Comparison of ENCODE assay signal across 8 mouse cellular contexts in genomic region chr5:43360298-43360697, GRCm38 (mm10).
DNase-seq lines count a peak whose midpoint lies in the region; ATAC-seq and TF ChIP-seq lines count a peak whose summit lies in the region.

No protein-coding gene starts in this region.

- H3K4me1 ChIP-seq in hindbrain, embryonic 10.5 days (replicated peaks): peaks cover 6% of the 10 kb centered on the region
- H3K4me1 ChIP-seq in hindbrain, embryonic 12.5 days: peaks cover 5% of the 10 kb centered on the region
- no peaks in the 10 kb centered on the region for H3K4me1 ChIP-seq in lung, postnatal 0 days (ENCODE audit: insufficient read depth, low read depth, low read length)
- H3K4me1 ChIP-seq in forebrain, embryonic 10.5 days: peaks cover 9% of the 10 kb centered on the region

- TF ChIP-seq CTCF in lung, postnatal 0 days (IDR thresholded peaks at IDR 0.05): peak; percentile 81

- H3K27ac ChIP-seq in hindbrain, embryonic 10.5 days: no peak overlapping the region
- H3K27ac ChIP-seq in hindbrain, embryonic 12.5 days: no peak overlapping the region
- no peak overlapping the region for H3K27ac ChIP-seq in lung, postnatal 0 days (ENCODE audit: low read length)
- H3K27ac ChIP-seq in forebrain, embryonic 10.5 days: no peak overlapping the region

- peak; percentile 23 for DNase-seq in hindbrain, embryonic 10.5 days (ENCODE audit: low spot score)
- DNase-seq in urinary bladder, postnatal 14 days (ENCODE audit: low spot score): peak; percentile 43
- DNase-seq in urinary bladder, adult 18-20 months (ENCODE audit: low spot score in 2 of 2): no peak
- DNase-seq in lung, postnatal 0 days (ENCODE audit: low spot score): peak; percentile 80
- DNase-seq in spleen, adult 18-20 months: no peak
- DNase-seq in forebrain, embryonic 10.5 days (ENCODE audit: extremely low spot score, low spot score): no peak

- TF ChIP-seq EP300 in lung, postnatal 0 days (IDR thresholded peaks at IDR 0.05): no peak

- no peak for ATAC-seq in hindbrain, embryonic 12.5 days (ENCODE audit: low FRiP score)
- peak; percentile 72 for ATAC-seq in common myeloid progenitor, adult 5-6 weeks (replicated peaks; ENCODE audit: low read depth, poor library complexity, severe bottlenecking)
- no peak for ATAC-seq in lung, postnatal 0 days

- H3K9me3 ChIP-seq in hindbrain, embryonic 10.5 days: no peaks in the 10 kb centered on the region
- H3K9me3 ChIP-seq in hindbrain, embryonic 12.5 days (replicated peaks): no peaks in the 10 kb centered on the region
- H3K9me3 ChIP-seq in lung, postnatal 0 days (ENCODE audit: low read length): no peaks in the 10 kb centered on the region
- no peaks in the 10 kb centered on the region for H3K9me3 ChIP-seq in forebrain, embryonic 10.5 days

- no peak overlapping the region for H3K4me3 ChIP-seq in hindbrain, embryonic 10.5 days
- no peak overlapping the region for H3K4me3 ChIP-seq in hindbrain, embryonic 12.5 days
- H3K4me3 ChIP-seq in lung, postnatal 0 days (ENCODE audit: low read depth, low read length): no peak overlapping the region
- no peak overlapping the region for H3K4me3 ChIP-seq in forebrain, embryonic 10.5 days

- H3K27me3 ChIP-seq in hindbrain, embryonic 10.5 days (ENCODE audit: insufficient read depth, poor library complexity, severe bottlenecking): no peaks in the 10 kb centered on the region
- no peaks in the 10 kb centered on the region for H3K27me3 ChIP-seq in hindbrain, embryonic 12.5 days
- H3K27me3 ChIP-seq in lung, postnatal 0 days (replicated peaks; ENCODE audit: insufficient read depth, low read length): no peaks in the 10 kb centered on the region
- no peaks in the 10 kb centered on the region for H3K27me3 ChIP-seq in forebrain, embryonic 10.5 days (ENCODE audit: poor library complexity, severe bottlenecking)

- H3K4me2 ChIP-seq in hindbrain, embryonic 12.5 days (replicated peaks): no peak overlapping the region
- no peak overlapping the region for H3K4me2 ChIP-seq in lung, postnatal 0 days (replicated peaks; ENCODE audit: low read depth, low read length)

- no peaks in the 10 kb centered on the region for H3K36me3 ChIP-seq in hindbrain, embryonic 10.5 days
- no peaks in the 10 kb centered on the region for H3K36me3 ChIP-seq in hindbrain, embryonic 12.5 days
- no peaks in the 10 kb centered on the region for H3K36me3 ChIP-seq in lung, postnatal 0 days (ENCODE audit: insufficient read depth, low read length)
- H3K36me3 ChIP-seq in forebrain, embryonic 10.5 days (replicated peaks): no peaks in the 10 kb centered on the region

- H3K9ac ChIP-seq in hindbrain, embryonic 12.5 days: no peak overlapping the region
- H3K9ac ChIP-seq in lung, postnatal 0 days (replicated peaks; ENCODE audit: low read depth): no peak overlapping the region

- WGBS in hindbrain, embryonic 10.5 days: 41% methylated on average over 3 of the region's 3 CpGs
- 41% methylated on average over 3 of the region's 3 CpGs for WGBS in hindbrain, embryonic 12.5 days
- WGBS in lung, postnatal 0 days: 39% methylated on average over 3 of the region's 3 CpGs
- 50% methylated on average over 3 of the region's 3 CpGs for WGBS in forebrain, embryonic 10.5 days

Comparison
In these comparisons a context has a peak if more than half of its experiments do, and no peak if none do; other contexts are left out.
1. DNase-seq: peak in hindbrain, embryonic 10.5 days (single experiment), urinary bladder, postnatal 14 days (single experiment) and lung, postnatal 0 days (single experiment); none in urinary bladder, adult 18-20 months (0 of 2), spleen, adult 18-20 months (0 of 2) and forebrain, embryonic 10.5 days (single experiment).